Mouse (Mus musculus): Measurements from ENCODE around the gene Rgn. TPM values are rescaled to one million over a fixed set of nuclear protein-coding genes. Genes with fewer than 3 reads are reported as not detected.

Gene Rgn
- total RNA-seq (2021) = not detected
- long read RNA-seq, experiment 1 = 0 reads
- long read RNA-seq, experiment 2 = 0 reads

DNA sequence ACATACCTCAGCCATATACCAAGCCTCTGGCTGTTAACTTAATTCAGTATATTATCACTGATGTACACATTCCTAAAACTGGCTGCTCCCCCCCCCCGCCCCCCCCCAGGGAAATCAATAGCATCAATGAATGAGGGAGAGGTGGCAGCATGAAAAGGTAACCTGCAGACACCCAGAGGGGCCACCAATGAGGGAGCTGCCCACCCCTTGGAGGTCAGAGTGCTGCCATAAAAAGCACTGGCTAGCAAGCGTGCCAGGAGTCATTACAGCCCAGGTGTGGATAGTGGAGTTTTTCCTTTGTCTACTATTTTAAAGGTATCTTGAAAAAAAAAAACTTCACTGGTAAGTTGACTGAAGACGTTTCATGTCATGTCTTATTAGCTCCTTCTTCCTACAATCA, at the start of gene Rgn:
Gene Rgn, plus strand, starts transcription at position 256 of the 400 bp plus-strand sequence.
- DNase-seq = no peak
- intact Hi-C loops (cut with DNase I; ENCODE audit: low total_unique reads) = no loop called here

DNA sequence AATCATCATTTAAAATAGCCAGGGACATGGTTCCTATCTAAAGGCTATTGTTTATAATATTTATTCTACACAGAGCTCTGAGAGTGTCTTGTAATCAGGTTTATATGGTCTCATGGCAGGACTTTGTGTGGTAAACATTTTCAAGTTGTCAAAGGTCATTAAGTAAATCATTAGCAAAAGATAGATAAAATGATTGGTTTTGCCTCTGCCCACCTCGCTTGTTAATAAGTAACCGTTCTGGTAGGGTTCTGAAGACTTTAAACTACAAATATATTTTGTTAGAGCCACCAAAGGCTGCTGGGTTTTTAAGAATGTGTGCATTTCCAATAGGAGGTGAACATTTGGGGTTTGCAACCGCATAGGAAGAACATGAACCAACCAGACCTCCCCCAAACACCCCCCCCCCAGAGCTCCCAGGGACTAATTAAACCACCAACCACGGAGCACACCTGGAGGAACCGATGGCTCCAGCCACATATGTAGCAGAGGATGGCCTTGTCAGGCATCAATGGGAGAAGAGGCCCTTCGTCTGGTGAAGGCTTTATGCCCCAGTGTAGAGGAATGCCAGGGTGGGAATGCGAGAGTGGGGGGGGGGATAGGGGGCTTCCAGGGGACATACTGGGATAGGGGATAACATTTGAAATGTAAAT, 29.2 kb upstream of the Rgn start:
- no peak for DNase-seq
- intact Hi-C loops (cut with DNase I; ENCODE audit: low total_unique reads) = no loop called here

DNA sequence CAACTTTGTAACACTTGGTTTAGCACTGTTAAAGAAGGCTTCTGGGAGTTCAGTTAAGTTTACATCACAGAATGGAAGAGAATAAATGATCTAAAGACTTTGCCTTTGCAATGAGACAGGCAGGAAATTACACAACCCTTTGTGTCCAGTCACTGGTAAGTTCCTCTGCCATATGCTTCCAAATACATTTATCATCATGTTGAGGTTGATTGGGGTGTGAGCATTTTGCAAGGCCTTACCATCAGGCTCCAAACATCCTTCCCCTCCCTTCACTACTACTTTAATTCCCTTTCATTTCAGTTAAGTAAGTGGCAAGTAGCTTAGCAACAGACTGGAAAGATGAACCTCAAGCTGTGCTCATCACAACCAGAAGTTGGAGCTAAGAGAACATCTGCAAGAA, 28.0 kb upstream of the Rgn start:
- intact Hi-C loops (cut with DNase I; ENCODE audit: low total_unique reads) = no loop called here
- no peak for DNase-seq

DNA sequence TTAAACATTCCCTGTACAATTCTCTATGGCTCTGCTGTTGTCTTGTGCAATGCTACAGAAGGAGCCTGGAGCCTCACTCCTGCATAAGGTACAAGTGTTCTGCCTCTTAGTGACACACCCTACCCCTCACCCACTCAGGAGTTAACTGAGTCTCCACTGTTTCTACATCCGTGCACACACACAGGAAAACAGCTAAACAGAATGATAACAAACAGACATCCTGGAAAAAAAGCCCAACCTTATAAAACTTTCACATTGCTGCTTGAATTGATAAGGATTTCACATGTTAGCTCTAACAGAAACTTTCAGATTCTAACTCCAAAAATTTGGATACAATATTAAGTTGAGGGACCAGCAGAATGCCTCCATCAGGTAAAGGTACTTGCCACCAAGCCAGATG, 17.0 kb upstream of the Rgn start:
- intact Hi-C loops (cut with DNase I; ENCODE audit: low total_unique reads) = no loop called here
- no peak for DNase-seq

DNA sequence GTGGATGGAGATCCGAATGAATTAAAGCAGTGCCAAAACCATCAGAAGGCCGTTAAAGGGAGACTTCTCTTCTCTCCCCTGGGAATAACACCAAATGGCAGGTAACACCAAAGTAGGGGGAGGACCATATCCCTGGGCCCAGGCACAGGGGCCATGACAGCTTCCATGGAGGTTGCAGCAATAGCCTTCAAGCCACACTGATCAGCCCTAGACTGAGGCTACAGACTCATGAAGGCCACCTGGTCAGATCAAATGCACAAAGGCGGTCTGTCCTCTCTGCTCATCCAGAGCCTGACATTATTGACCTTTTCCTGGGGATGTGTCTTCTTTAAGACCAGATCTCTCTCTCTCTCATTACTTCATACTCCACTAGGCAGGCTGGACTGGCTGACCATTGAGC, 5.7 kb upstream of the Rgn start:
- no peak for DNase-seq
- intact Hi-C loops (cut with DNase I; ENCODE audit: low total_unique reads) = no loop called here

DNA sequence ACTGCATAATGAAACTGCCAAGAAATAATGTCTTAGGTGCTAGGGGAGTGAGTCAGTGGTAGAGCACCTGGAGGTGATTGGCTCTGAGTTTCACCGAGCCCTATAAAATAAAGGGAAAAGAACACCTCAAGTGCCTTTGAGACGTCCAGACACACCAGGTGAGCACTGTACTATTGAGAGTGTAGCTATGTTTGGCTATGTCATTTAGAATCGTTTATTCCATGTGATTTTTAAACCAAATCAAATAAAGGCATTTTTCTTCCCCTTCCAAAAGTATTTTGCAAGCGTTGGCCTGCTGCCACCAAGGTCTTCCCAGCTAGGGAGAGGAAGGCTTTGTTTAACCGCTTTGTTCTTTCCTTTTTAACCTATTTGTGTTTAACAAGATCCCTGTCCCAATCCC, 2.0 kb upstream of the Rgn start:
- intact Hi-C loops (cut with DNase I; ENCODE audit: low total_unique reads) = no loop called here
- DNase-seq = no peak

DNA sequence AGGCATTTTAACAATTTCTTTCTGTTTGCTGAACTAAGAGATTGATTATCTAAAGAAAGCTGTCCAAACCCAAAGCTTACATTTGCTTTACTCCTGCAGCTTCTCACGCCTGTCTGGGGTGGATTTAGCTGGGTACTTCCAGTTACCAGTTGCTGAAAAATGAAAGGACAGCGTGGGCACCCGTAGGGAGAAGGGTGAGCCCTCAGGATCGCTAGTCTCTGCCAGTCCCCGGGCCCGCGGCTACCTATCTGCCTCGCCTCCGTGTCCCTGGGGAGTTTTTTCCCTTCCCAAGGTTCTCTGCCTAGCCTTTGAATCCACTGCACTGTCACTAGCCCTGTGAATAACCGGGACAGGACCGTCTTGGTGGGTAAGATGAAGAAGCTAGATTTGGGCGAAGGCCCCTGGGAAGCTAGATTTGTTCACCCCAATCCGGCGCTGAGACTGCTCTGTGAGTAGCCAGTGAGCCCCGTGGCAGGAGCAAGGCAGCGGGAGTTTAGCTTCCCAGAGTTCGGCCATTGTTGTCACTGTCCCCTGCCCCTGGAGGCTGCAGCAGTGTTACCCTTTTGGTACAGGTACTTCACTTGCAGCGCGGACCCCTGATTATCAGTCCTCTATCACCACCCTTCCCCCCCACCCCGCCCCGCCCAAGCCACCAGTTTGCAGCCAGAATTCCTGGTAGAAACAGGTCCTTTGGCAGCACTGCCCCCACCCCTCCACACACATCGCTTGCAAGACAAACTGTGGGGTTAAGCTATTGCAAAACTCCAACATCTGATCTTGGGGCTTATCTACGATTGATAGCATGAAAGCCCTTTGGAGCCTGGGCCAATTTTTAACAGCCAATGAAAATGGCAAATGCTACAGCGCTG, 1.3 kb upstream of the Rgn start:
- DNase-seq = peak; percentile 7
- intact Hi-C loops (cut with DNase I; ENCODE audit: low total_unique reads) = no loop called here

DNA sequence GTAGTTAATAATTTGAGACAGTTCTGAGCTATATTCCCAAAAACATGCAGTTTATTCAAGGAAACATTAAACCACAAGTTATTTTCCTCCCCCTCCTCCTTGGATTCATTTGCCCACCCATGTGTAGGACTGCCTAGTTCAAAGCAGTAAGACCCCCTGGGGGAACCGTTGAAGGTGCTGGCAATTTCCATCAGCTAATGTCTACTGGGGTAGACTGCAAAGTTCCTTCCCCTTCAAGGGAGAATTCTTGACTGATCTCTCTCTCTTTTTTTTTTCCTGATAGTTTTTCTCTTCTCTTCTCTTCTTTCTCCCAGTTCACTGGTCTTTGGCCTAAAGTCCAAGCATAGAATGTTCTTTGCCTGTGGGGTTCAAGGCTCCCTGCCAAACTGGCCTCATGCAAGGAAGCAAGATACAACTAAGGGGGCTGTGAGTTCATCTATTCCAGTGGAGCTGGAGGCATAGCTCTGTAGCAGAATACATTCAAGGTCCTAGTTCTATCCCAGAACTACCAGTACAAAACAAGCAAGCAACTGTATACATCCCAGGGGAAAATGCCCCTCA, 627 bp upstream of the Rgn start:
- intact Hi-C loops (cut with DNase I; ENCODE audit: low total_unique reads) = no loop called here
- DNase-seq = no peak

DNA sequence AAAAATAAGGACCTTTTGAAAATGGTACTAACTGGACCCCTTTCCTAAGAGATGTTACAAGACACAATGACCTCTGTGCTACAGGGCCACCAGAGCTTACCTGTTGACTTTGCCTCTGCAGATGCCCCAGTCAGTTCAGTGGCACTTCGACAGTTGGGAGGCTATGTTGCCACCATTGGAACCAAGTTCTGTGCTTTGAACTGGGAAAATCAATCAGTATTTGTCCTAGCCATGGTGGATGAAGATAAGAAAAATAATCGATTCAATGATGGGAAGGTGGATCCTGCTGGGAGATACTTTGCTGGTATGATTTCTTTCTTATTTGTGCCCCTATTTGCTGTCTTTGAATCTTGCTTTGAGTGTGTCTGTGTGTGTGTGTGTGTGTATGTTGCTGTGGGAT, 2.6 kb downstream of the Rgn start:
- intact Hi-C loops (cut with DNase I; ENCODE audit: low total_unique reads) = no loop called here
- no peak for DNase-seq

DNA sequence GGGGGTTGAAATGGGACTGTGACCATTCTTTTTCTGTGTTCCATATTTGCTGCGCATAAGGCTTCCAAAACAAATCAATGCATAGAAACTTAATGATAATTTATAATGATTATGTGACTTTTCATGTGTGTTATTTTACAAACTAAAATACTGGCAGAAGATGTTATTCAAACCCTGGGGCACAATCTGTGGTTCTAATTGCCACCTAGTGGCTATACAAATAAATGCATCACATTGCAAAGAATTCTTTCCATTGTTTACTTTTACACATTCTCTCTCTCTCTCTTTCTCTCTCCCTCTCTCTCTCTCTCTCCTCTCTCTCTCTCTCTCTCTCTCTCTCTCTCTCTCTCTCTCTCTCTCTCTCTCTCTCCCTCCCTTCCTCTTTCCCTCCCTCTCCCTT, 12.3 kb downstream of the Rgn start:
- intact Hi-C loops (cut with DNase I; ENCODE audit: low total_unique reads) = no loop called here
- no peak for DNase-seq

DNA sequence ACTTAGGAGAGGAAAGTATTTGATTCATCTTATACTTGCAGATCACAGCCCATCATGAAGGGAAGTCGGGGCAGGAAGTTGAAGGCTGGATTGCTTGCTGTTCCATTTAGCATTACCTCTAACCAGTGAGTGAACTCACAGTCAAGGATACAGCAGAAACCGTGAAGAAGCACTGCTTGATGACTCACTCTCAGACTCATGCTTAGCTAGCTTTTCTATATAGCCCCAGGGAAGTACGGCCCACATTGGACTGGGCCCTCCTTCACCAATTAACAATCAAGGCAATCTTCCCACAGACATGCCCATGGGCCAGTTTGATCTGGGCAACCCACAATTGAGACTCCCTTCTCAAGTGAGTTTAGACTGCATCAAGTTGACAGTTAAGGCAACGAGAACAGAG, 14.4 kb downstream of the Rgn start:
- intact Hi-C loops (cut with DNase I; ENCODE audit: low total_unique reads) = no loop called here
- no peak for DNase-seq

DNA sequence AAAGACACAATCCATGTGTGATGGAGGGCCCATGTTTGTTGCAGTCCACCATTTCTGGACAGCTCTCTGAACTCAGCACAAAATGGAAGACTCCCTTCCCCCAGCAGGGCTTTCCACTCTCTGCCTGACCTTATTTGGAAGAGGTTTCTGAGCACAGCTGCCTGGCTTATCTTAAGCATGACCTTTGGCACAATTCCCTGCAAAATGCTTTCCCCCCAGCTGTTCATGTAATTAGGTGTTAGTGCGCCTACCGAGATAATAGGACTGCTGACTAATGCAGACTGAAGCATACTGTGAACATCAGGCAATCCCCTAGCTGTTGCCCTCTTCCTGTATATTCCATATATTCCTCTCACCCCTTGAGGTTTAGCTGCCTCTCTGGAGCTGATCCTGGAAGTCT, 21.4 kb downstream of the Rgn start:
- intact Hi-C loops (cut with DNase I; ENCODE audit: low total_unique reads) = no loop called here

DNA sequence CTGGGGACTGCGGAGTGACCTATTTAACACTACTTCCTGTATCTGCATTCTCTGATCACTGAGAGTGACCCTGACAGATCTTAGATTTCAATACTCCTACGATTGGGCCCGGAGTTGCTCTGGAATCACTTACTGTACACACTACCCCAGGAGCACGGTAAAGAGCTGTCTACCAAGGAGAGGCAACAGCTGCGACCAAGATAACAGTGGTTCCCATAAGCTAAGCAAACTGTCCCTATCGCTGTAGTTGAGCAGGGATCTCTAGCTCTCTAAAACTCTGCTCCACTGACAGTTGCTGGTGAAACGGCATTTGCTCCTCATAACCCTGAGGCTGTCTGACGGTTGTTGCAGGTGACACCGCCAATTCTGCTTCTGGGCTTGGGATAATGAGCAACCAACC, 23.1 kb downstream of the Rgn start:
- intact Hi-C loops (cut with DNase I; ENCODE audit: low total_unique reads) = no loop called here
- DNase-seq = no peak

More for the DNA sequence above, 21.4 kb downstream of the Rgn start:
- DNase-seq = no peak

DNA sequence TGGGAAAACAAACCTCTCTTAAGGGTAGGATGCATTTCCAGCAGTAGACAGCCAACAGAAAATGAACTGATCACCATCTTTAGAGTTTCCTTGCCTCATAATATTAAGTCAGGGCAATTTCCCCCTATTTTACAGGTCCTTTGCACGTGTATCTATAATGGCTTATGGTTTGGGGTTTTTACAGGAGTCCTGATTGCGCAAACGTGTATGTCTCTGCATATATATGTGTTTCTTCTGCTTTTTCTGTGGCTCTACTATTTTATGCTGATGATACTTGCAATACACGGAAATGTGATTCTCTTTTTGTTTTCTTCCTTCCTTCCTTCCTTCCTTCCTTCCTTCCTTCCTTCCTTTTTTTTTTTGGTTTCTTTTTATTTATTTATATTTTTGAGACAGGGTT, 24.3 kb downstream of the Rgn start:
- DNase-seq = no peak
- intact Hi-C loops (cut with DNase I; ENCODE audit: low total_unique reads) = no loop called here

DNA sequence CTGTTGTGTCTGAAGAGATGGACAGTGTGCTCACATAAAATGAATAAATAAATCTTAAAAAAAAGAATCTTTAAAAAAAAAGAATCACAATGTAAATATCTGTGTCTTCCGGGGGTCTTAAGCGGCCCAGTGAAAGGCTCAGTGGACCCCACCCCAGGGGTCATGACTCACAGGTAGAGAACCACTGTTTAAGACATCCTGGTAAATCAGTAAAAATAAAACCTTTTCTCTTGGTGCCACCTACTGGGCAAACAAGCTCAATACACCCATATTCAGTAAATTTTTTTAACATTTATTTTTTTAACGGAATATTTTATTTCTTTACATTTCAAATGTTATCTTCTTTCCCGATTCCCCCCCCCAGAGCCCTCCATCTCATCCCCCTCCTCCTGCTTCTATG, 38.4 kb downstream of the Rgn start:
- DNase-seq = no peak
- intact Hi-C loops (cut with DNase I; ENCODE audit: low total_unique reads) = no loop called here

DNA sequence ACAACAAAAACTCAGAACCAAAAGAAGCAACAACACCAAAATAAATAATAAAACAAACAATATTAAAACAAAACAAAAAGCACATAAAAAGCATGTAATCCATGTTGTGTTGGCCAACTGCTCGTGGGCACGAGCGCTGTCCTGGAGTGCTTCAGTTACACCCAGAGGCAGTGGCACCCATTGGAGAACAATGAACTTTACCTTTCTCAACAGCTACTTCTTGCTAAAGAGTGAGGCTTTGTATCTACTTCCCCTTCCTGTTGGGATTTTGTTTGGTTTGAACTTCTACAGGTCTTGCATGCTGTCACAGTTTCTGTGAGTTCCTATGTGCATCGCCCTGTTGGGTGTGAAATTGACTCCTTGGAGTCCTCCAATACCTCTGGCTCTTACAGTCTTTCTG, 58.9 kb downstream of the Rgn start:
- intact Hi-C loops (cut with DNase I; ENCODE audit: low total_unique reads) = no loop called here
- DNase-seq = no peak

Other genes with a start within 250 kb of the Rgn start
- 1 to 10 TPM; 5.2 to 5.7 TPM for gene Rp2, start 185.3 kb upstream of the Rgn start, total RNA-seq (2021)
- gene Jade3, start 124.1 kb upstream of the Rgn start, total RNA-seq (2021) = 1 to 10 TPM in 1 of 2 experiments, under 1 TPM in 1; 1.00 to 1.1 TPM
- gene Rbm10, start 67.7 kb downstream of the Rgn start, total RNA-seq (2021) = 10 to 100 TPM; 13.4 to 14.3 TPM
- 100 to 1,000 TPM; 322 to 386 TPM for gene Ndufb11, start 67.8 kb downstream of the Rgn start, total RNA-seq (2021)
- gene Uba1, start 108.5 kb downstream of the Rgn start, total RNA-seq (2021) = 100 to 1,000 TPM; 154 to 161 TPM
- gene Cdk16, start 138.2 kb downstream of the Rgn start, total RNA-seq (2021) = 100 to 1,000 TPM; 122 TPM
- 1 to 10 TPM; 3.1 to 3.4 TPM for gene Usp11, start 154.1 kb downstream of the Rgn start, total RNA-seq (2021)
- gene Araf, start 248.0 kb downstream of the Rgn start, total RNA-seq (2021) = 10 to 100 TPM; 74.6 to 78.7 TPM